Mouse (Mus musculus): Measurements from ENCODE around the gene Irf1.

- TF ChIP-seq POLR2A (IDR thresholded peaks at IDR 0.05; ENCODE audit: low read depth, low read length) (no peak), CTCF (conservative IDR thresholded peaks at IDR 0.05; ENCODE audit: insufficient read depth, insufficient read length, low read depth, low read length) (no peak)
Observed at GRCm38 (mm10) chr11:53825409-53825808, 55.6 kb downstream of the Irf1 start.

Measured in kidney, adult 2 months (tissue).